Mouse (Mus musculus): Measurements from ENCODE around the gene Mrpl2.

GRCm38 (mm10) chr17:46648436-46648835 lies 2.4 kb downstream of the Mrpl2 start:
- no peak for TF ChIP-seq CTCF (IDR thresholded peaks at IDR 0.05; ENCODE audit: low read depth, low read length)
- no peak for TF ChIP-seq POLR2A (IDR thresholded peaks at IDR 0.05; ENCODE audit: extremely low read depth, insufficient read depth, low read length)

Data from liver, adult 2 months (tissue).